Mouse (Mus musculus) T-helper 1 cell (primary cell): ENCODE measurements around the gene Zdhhc7.

Experiments
- in situ Hi-C: fragments of 300-600 bp; cut with MboI, MseI; formaldehyde crosslinking; loops from one replicate; pipeline ENCODE4 v1.15.1; 2025; ENCODE audit warnings: high pct_unique_total_duplicates

Zdhhc7 gene

GRCm38 (mm10) chr8:120114315-120114841, 13.1 kb upstream of the Zdhhc7 start:
- in situ Hi-C loops: loop anchor here (5.0 kb wide), 1 partner anchor 473 kb away; the partner anchor contains the start of gene Gins2

- in situ Hi-C loops: loop anchor here (5.0 kb wide), 1 partner anchor 473 kb away; the partner anchor contains the start of gene Gins2
Observed at GRCm38 (mm10) chr8:120113758-120114255, 12.5 kb upstream of the Zdhhc7 start, which contains the start of gene 6430548M08Rik. Gene 6430548M08Rik, plus strand, starts transcription at chr8:120114152.

- in situ Hi-C loops: loop anchor here (5.0 kb wide), 1 partner anchor 474 kb away; the partner anchor contains the start of gene Gins2
Observed at GRCm38 (mm10) chr8:120113306-120113705, 12.0 kb upstream of the Zdhhc7 start.

- in situ Hi-C loops: loop anchor here (5.0 kb wide), 1 partner anchor 475 kb away; the partner anchor contains the start of gene Gins2
Observed at GRCm38 (mm10) chr8:120112535-120112934, 11.3 kb upstream of the Zdhhc7 start.

GRCm38 (mm10) chr8:120111382-120111781, 10.1 kb upstream of the Zdhhc7 start:
- in situ Hi-C loops: loop anchor here (5.0 kb wide), 1 partner anchor 476 kb away; the partner anchor contains the start of gene Gins2

GRCm38 (mm10) chr8:120110966-120111365, 9.7 kb upstream of the Zdhhc7 start:
- in situ Hi-C loops: loop anchor here (5.0 kb wide), 1 partner anchor 476 kb away; the partner anchor contains the start of gene Gins2

GRCm38 (mm10) chr8:120109149-120109548, 7.9 kb upstream of the Zdhhc7 start:
- in situ Hi-C loops: no loop called here

GRCm38 (mm10) chr8:120104721-120105272, 3.5 kb upstream of the Zdhhc7 start:
- in situ Hi-C loops: no loop called here

- in situ Hi-C loops: no loop called here
Observed at GRCm38 (mm10) chr8:120103916-120104315, 2.6 kb upstream of the Zdhhc7 start.

GRCm38 (mm10) chr8:120100388-120101067, 754 bp downstream of the Zdhhc7 start:
- in situ Hi-C loops: no loop called here

GRCm38 (mm10) chr8:120096486-120096885, 4.8 kb downstream of the Zdhhc7 start:
- in situ Hi-C loops: no loop called here

GRCm38 (mm10) chr8:120094801-120095200, 6.5 kb downstream of the Zdhhc7 start:
- in situ Hi-C loops: no loop called here

GRCm38 (mm10) chr8:120093103-120093502, 8.2 kb downstream of the Zdhhc7 start:
- in situ Hi-C loops: no loop called here

- in situ Hi-C loops: no loop called here
Observed at GRCm38 (mm10) chr8:120091032-120091431, 10.2 kb downstream of the Zdhhc7 start.

GRCm38 (mm10) chr8:120089511-120089910, 11.8 kb downstream of the Zdhhc7 start:
- in situ Hi-C loops: no loop called here

- in situ Hi-C loops: no loop called here
Observed at GRCm38 (mm10) chr8:120084783-120085182, 16.5 kb downstream of the Zdhhc7 start.

- in situ Hi-C loops: no loop called here
Observed at GRCm38 (mm10) chr8:120083261-120083660, 18.0 kb downstream of the Zdhhc7 start.

GRCm38 (mm10) chr8:120079361-120079760, 21.9 kb downstream of the Zdhhc7 start:
- in situ Hi-C loops: loop anchor here (10.0 kb wide), 1 partner anchor 135 kb away; no protein-coding TSS in a partner anchor

GRCm38 (mm10) chr8:120078080-120078479, 23.2 kb downstream of the Zdhhc7 start:
- in situ Hi-C loops: loop anchor here (10.0 kb wide), 1 partner anchor 133 kb away; no protein-coding TSS in a partner anchor

- in situ Hi-C loops: loop anchor here (10.0 kb wide), 1 partner anchor 131 kb away; no protein-coding TSS in a partner anchor
Observed at GRCm38 (mm10) chr8:120075347-120075746, 25.9 kb downstream of the Zdhhc7 start.

- in situ Hi-C loops: loop anchor here (10.0 kb wide), 1 partner anchor 130 kb away; no protein-coding TSS in a partner anchor
Observed at GRCm38 (mm10) chr8:120074516-120074915, 26.8 kb downstream of the Zdhhc7 start.

GRCm38 (mm10) chr8:120072827-120073226, 28.5 kb downstream of the Zdhhc7 start:
- in situ Hi-C loops: loop anchor here (10.0 kb wide), 1 partner anchor 128 kb away; no protein-coding TSS in a partner anchor
